16 mouse cellular contexts compared by ENCODE assay signal in the genomic region with DNA sequence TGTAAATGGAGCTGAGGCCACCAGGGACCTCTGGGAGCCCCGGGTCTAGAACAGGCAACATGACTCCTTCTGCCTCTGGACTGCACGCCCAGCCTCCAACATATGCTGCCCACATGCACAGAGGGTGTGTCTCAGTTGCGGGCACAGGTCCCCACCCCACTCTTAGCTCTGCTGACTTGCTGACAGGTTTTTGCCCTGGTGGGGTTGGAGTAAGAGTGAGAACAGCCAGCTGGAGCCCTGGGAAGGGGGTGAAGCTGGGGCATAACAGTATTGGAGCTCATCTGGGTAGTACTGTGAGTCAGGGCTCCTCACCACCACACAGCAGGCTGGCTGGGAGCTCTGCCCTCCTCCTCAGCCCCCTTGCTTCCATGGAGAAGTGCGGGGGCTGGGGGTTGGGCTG.
DNase-seq lines count a peak whose midpoint lies in the region; ATAC-seq and TF ChIP-seq lines count a peak whose summit lies in the region.
"Had no signal": no experiment of that assay in that cellular context is flagged by ENCODE, and none has a peak within 500 bp of the region (broad histone marks: within the 10 kb centered on the region; RNA-seq: fewer than 3 reads in every experiment).

No protein-coding gene starts in this region.

- no peak for ATAC-seq in forebrain, embryonic 15.5 days (replicated peaks)
- 0 out of 2 replicates have a peak, but pooled peaks have one; percentile 27 for ATAC-seq in lung, embryonic 16.5 days (ENCODE audit: low read depth)
- ATAC-seq: forebrain, embryonic 16.5 days; Patski had no signal

- H3K36me3 ChIP-seq in forebrain, embryonic 10.5 days (replicated peaks), result no peaks in the 10 kb centered on the region
- H3K36me3 ChIP-seq in forebrain, embryonic 15.5 days, result no peaks in the 10 kb centered on the region
- no peaks in the 10 kb centered on the region for H3K36me3 ChIP-seq in lung, embryonic 16.5 days (ENCODE audit: control insufficient read depth, insufficient read depth, low read length)
- H3K36me3 ChIP-seq: midbrain, embryonic 12.5 days had no signal

- no peak overlapping the region for H3K9ac ChIP-seq in forebrain, embryonic 15.5 days (replicated peaks)
- 0 out of 2 replicates have a peak overlapping the region, but pooled peaks have one; percentile 27 for H3K9ac ChIP-seq in lung, embryonic 16.5 days (ENCODE audit: low read length)
- H3K9ac ChIP-seq: midbrain, embryonic 12.5 days; neural tube, embryonic 13.5 days had no signal

- DNase-seq in forebrain, embryonic 10.5 days (ENCODE audit: extremely low spot score, low spot score), result no peak
- DNase-seq in lung, adult 2 months, result no peak
- DNase-seq in forelimb bud, embryonic 11.5 days (ENCODE audit: low read depth, low spot score), result peak; percentile 13
- no peak for DNase-seq in testis, postnatal 10 days (ENCODE audit: low spot score)
- DNase-seq in left cerebral cortex, postnatal 36 days (ENCODE audit: low spot score in 2 of 2), result no peak
- DNase-seq: adrenal gland, adult 2 months; cerebellum, adult 11 months; right cerebral cortex, postnatal 25 days had no signal

- intact Hi-C loops in left cerebral cortex, postnatal 36 days (cut with DNase I), result no loop called here

- TF ChIP-seq POLR2A in lung, adult 2 months (IDR thresholded peaks at IDR 0.05; ENCODE audit: borderline replicate concordance, extremely low read depth, low read depth, low read length), result no peak
- no peak for TF ChIP-seq POLR2A in olfactory bulb, adult 2 months (IDR thresholded peaks at IDR 0.05; ENCODE audit: insufficient read depth, low read depth, low read length)

- H3K4me2 ChIP-seq in forebrain, embryonic 15.5 days (replicated peaks), result no peak overlapping the region
- no peak overlapping the region for H3K4me2 ChIP-seq in lung, embryonic 16.5 days (ENCODE audit: low read depth, low read length)
- H3K4me2 ChIP-seq: midbrain, embryonic 12.5 days; neural tube, embryonic 13.5 days had no signal

- peaks cover under 1% of the 10 kb centered on the region; the same call in 1 of the 2 replicates for H3K9me3 ChIP-seq in forebrain, embryonic 10.5 days
- H3K9me3 ChIP-seq in forebrain, embryonic 15.5 days, result no peaks in the 10 kb centered on the region
- no peaks in the 10 kb centered on the region for H3K9me3 ChIP-seq in lung, embryonic 16.5 days (ENCODE audit: control insufficient read depth, low read length)
- H3K9me3 ChIP-seq: midbrain, embryonic 12.5 days; neural tube, embryonic 13.5 days had no signal

- no peaks in the 10 kb centered on the region for H3K27me3 ChIP-seq in forebrain, embryonic 10.5 days (ENCODE audit: poor library complexity, severe bottlenecking)
- H3K27me3 ChIP-seq in forebrain, embryonic 15.5 days, result no peaks in the 10 kb centered on the region
- H3K27me3 ChIP-seq in lung, embryonic 16.5 days (ENCODE audit: control insufficient read depth, insufficient read depth, low read depth, low read length), result no peaks in the 10 kb centered on the region
- H3K27me3 ChIP-seq: midbrain, embryonic 12.5 days; neural tube, embryonic 13.5 days; Patski had no signal

- 0 out of 2 replicates have a peak overlapping the region, but pooled peaks have one; percentile 9 for H3K27ac ChIP-seq in forebrain, embryonic 10.5 days
- no peak overlapping the region for H3K27ac ChIP-seq in forebrain, embryonic 15.5 days (replicated peaks)
- no peak overlapping the region for H3K27ac ChIP-seq in lung, embryonic 16.5 days (ENCODE audit: low read length)
- 0 out of 2 replicates have a peak overlapping the region, but pooled peaks have one; percentile 26 for H3K27ac ChIP-seq in olfactory bulb, adult 2 months (ENCODE audit: insufficient read depth, low read depth, low read length)
- H3K27ac ChIP-seq: midbrain, embryonic 12.5 days; neural tube, embryonic 13.5 days; stomach, postnatal 0 days had no signal

- H3K4me1 ChIP-seq in forebrain, embryonic 10.5 days, result peaks cover 25% of the 10 kb centered on the region
- H3K4me1 ChIP-seq in forebrain, embryonic 15.5 days, result no peaks in the 10 kb centered on the region
- peaks cover 9% of the 10 kb centered on the region for H3K4me1 ChIP-seq in lung, embryonic 16.5 days (replicated peaks; ENCODE audit: control insufficient read depth, insufficient read depth, low read length)
- peaks cover 8% of the 10 kb centered on the region for H3K4me1 ChIP-seq in lung, adult 2 months (ENCODE audit: control insufficient read depth, insufficient read depth, low read length)
- H3K4me1 ChIP-seq in olfactory bulb, adult 2 months (ENCODE audit: control insufficient read depth, insufficient read depth, low read length), result peaks cover 51% of the 10 kb centered on the region
- H3K4me1 ChIP-seq: midbrain, embryonic 12.5 days had no signal

- TF ChIP-seq CTCF in lung, adult 2 months (IDR thresholded peaks at IDR 0.05; ENCODE audit: insufficient read depth, low read length), result no peak
- no peak for TF ChIP-seq CTCF in olfactory bulb, adult 2 months (IDR thresholded peaks at IDR 0.05; ENCODE audit: insufficient read depth, low read depth, low read length)

- no peak overlapping the region for H3K4me3 ChIP-seq in forebrain, embryonic 10.5 days
- no peak overlapping the region for H3K4me3 ChIP-seq in forebrain, embryonic 15.5 days
- no peak overlapping the region for H3K4me3 ChIP-seq in lung, embryonic 16.5 days (ENCODE audit: low read length)
- H3K4me3 ChIP-seq in lung, adult 2 months (replicated peaks; ENCODE audit: extremely low read depth, low read depth, low read length), result no peak overlapping the region
- no peak overlapping the region for H3K4me3 ChIP-seq in olfactory bulb, adult 2 months (ENCODE audit: insufficient read depth, low read depth, low read length)
- H3K4me3 ChIP-seq: midbrain, embryonic 12.5 days; neural tube, embryonic 13.5 days had no signal

- 88% methylated on average over 4 of the region's 4 CpGs for WGBS in forebrain, embryonic 10.5 days
- WGBS in forebrain, embryonic 15.5 days, result 93% methylated on average over 4 of the region's 4 CpGs
- 71% methylated on average over 4 of the region's 4 CpGs for WGBS in lung, embryonic 16.5 days
- WGBS in lung, adult 2 months, result 78% methylated on average over 4 of the region's 4 CpGs
- 65% methylated on average over 4 of the region's 4 CpGs for WGBS in olfactory bulb, adult 2 months

Comparison
In these comparisons a context has a peak if more than half of its experiments do, and no peak if none do; other contexts are left out.
1. H3K27ac ChIP-seq: peak in forebrain, embryonic 10.5 days (single experiment) and olfactory bulb, adult 2 months (single experiment); none in forebrain, embryonic 15.5 days (single experiment) and lung, embryonic 16.5 days (single experiment).